Mouse (Mus musculus) cerebellum, adult 2 months (tissue): Measurements from ENCODE around the gene Cacnb4.

ENCODE experiments used
- CTCF ChIP-seq: fragments of 200-500 bp; IDR thresholded peaks from 2 replicates; pipeline ENCODE4 v1.5.1; 2011; ENCODE audit warnings: low read depth, mild to moderate bottlenecking, control low read depth, low read length, moderate library complexity, borderline replicate concordance; ENCODE audit not compliant: insufficient read depth
- POLR2A ChIP-seq: fragments of 200-500 bp; IDR thresholded peaks from 2 replicates; pipeline ENCODE4 v1.6.1; 2011; ENCODE audit warnings: low read length, control low read depth, borderline replicate concordance; ENCODE audit not compliant: insufficient read depth

DNA sequence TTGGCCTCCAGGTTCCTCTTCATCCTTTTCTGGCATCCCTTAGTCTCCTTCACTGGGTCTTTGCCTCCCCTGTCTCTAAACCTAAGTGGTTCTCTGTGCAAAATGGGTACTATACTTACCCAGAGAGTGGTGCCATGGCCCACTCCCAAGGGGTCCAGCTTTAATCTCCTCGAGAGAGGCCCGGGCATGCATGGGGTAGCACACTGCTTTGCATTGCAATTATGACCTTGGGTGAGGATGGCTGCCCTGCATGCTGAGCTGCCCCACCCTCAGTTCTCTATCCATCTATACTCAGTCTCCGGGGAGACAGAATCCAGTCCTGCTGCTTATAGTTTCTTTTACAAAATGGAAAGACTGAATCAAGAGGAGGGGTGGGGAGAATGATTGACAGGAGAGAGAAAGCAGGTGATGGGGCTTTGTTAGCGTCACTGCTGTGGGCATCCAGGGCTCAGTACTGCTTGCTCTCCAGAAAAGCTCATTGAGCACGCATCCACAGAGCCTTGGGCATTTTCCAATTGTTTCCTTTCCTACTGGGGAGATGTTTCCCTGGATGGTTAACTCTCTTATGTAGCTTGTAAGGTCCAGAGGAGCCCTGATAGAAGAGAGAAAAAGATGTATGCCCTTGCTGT, 68.7 kb downstream of the Cacnb4 start:
- no peak for TF ChIP-seq POLR2A
- TF ChIP-seq CTCF, result no peak
